In the genomic region with DNA sequence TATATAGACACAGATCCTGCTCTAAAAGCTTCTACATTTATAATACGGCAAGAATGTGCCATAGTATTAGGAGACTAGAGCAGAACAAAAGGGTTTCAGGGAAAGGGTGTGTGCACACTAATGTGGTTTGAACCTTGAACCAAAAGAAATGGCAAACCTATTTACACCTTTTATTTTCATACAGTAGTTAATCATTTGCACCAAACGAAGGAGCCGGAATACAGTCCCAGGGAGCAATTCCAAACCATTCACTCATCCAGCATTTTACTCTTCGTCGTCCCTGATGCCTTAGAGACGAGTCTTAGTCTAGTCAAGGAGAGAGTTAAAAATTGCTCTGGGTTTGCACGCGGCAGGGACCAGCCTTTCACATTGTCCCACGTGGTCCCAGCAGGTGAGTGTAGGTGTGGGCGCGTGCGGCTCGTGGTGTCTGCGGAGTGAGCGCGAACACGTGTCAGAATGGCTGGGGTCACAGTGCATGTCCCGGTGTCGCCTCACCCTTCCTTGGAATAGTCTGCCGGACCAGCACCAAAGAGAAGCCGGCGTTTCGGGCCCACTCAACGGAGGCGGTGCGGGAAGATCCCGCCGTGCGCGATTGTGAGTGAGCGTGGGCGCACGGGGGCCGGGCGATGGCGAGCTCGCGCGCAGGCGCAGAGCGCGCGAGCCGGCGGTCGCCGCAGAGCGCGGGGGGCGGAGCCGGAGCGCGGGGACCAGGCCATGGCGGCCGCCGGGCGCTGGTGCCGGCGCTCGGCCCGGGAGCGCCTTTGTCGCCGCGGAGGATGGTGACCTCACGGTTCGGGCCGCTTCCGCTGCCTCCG, we compare ENCODE assay signal across 8 mouse cellular contexts. TPM values are rescaled to one million over a fixed set of nuclear protein-coding genes. Genes with fewer than 3 reads are reported as not detected.
A peak's percentile ranks its signal among the peaks of the same experiment; 100 is the strongest.
DNase-seq lines count a peak whose midpoint lies in the region; ATAC-seq and TF ChIP-seq lines count a peak whose summit lies in the region.

A gene (plus strand): TSS at position 684 of the 815 bp plus-strand sequence.

- peak; percentile 63 for ATAC-seq in Patski
- peak; percentile 91 for ATAC-seq in hindbrain, embryonic 14.5 days (ENCODE audit: low FRiP score)

- no peak for DNase-seq in Patski (ENCODE audit: low read depth, low spot score)
- DNase-seq in cerebellum, postnatal 25 days = peak; percentile 90
- peak; percentile 79 to 85 for DNase-seq in frontal cortex, postnatal 36 days (ENCODE audit: low spot score in 2 of 2)
- DNase-seq in hindbrain, embryonic 14.5 days (ENCODE audit: low spot score) = peak; percentile 80
- peak; percentile 78 to 80 for DNase-seq in layer of hippocampus, postnatal 36 days
- DNase-seq in lung, postnatal 25 days (ENCODE audit: low spot score) = peak; percentile 61
- DNase-seq in retina, postnatal 7 days (ENCODE audit: low read depth, low spot score) = peak; percentile 70
- DNase-seq in urinary bladder, postnatal 25 days (ENCODE audit: low spot score) = peak; percentile 78

- WGBS in hindbrain, embryonic 14.5 days = under 1% methylated on average over 64 of the region's 70 CpGs

- H3K27me3 ChIP-seq in Patski = no peaks in the 10 kb centered on the region
- no peaks in the 10 kb centered on the region for H3K27me3 ChIP-seq in hindbrain, embryonic 14.5 days (ENCODE audit: control insufficient read depth, insufficient read depth, low read length)

- H3K36me3 ChIP-seq in hindbrain, embryonic 14.5 days (replicated peaks; ENCODE audit: control insufficient read depth, insufficient read depth) = no peaks in the 10 kb centered on the region

- TF ChIP-seq CTCF in Patski (IDR thresholded peaks at IDR 0.05) = no peak

- in situ Hi-C loops in Patski (cut with MboI; ENCODE audit: low pct_unique_long_range_greater_than_20kb) = no loop called here

- POLR2A ChIA-PET in Patski (lab: Charles Lee) = interaction anchor here (0.9 to 1.8 kb wide), 2 partner anchors 13 to 23 kb away, joined by 3 to 5 read pairs; no protein-coding TSS in a partner anchor

- CTCF ChIA-PET in Patski (lab: Charles Lee) = no interaction called here

- peak within 1 kb of the TSS; percentile 98 for H3K9ac ChIP-seq in hindbrain, embryonic 14.5 days

- H3K27ac ChIP-seq in hindbrain, embryonic 14.5 days = peak within 1 kb of the TSS; percentile 97

- H3K4me2 ChIP-seq in hindbrain, embryonic 14.5 days (replicated peaks) = peak within 1 kb of the TSS; percentile 72

- H3K4me1 ChIP-seq in hindbrain, embryonic 14.5 days (replicated peaks; ENCODE audit: control insufficient read depth, insufficient read depth, low read length) = peaks cover 31% of the 10 kb centered on the region

- H3K4me3 ChIP-seq in hindbrain, embryonic 14.5 days (replicated peaks; ENCODE audit: low read length) = peak within 1 kb of the TSS; percentile 99

- H3K9me3 ChIP-seq in hindbrain, embryonic 14.5 days (ENCODE audit: control insufficient read depth, low read length) = no peaks in the 10 kb centered on the region

RNA-seq across cellular contexts. Expression of the gene that starts here (rescaled TPM):
- 161 TPM for polyA plus RNA-seq in Patski (2021)
- polyA plus RNA-seq in hindbrain, embryonic 14.5 days (2014; fragmentation: Nextera tagmentation; extraction: Ambion mirVana) = 134 and 141 TPM in 2 replicates
- 100 to 1,000 TPM in 1 of 2 experiments, 10 to 100 TPM in 1; 98.8 to 105 TPM for total RNA-seq in layer of hippocampus, postnatal 36 days (2021)
